Mouse (Mus musculus) CD4-positive naive resting alpha-beta T cell, adult 76 days (primary cell): ENCODE data around the gene Eva1b. TPM values are rescaled to one million over a fixed set of nuclear protein-coding genes. Genes with fewer than 3 reads are reported as not detected.

ENCODE experiments used
- total RNA-seq: library from RNA; stranded (reverse); gene quantifications from one replicate; pipeline ENCODE4 v1.2.4, GENCODE M21; 2023

The Eva1b gene
- 13.0 TPM for total RNA-seq

GRCm38 (mm10) chr4:126147533-126148160 lies at the start of gene Eva1b:
Gene Eva1b, plus strand, starts transcription at chr4:126147744.

GRCm38 (mm10) chr4:126103590-126104068 lies 43.9 kb upstream of the Eva1b start, which contains the start of gene Stk40:
Gene Stk40, plus strand, starts transcription at chr4:126103957.

DNA sequence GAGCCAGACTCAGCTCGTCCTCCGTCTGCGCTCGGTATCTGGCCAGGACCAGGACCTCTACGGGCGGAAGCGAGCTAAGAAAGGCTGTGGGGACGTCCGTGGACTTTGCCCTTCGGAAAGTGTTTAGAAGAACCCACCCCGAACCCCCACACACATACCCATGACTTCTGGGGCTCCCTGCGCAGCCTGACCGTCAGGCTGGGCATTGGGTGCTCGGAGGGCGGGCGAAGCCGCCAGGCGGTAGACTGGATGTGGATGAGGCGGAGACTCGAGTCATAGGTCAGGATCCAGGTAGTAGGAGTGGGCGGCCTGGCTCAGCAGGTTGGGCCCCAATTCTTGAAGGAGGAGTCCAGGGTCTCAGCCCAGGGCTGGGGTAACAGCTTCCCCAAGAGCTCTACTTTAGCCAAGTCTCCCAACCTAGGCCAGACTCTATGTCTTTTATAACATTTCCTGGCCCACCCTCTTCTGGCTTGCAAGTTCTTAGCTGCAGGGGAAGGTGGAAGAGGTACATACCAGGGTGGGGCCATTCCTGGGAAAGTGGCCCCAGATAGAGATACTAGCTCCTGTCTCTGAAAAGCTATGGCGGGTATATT lies 15.6 kb downstream of the Eva1b start, which contains the start of gene Sh3d21:
Gene Sh3d21, minus strand, starts transcription at position 425 of the 593 bp plus-strand sequence.

Other genes starting within 250 kb of the Eva1b start
- 4.3 TPM for gene Csf3r, start 123.2 kb upstream of the Eva1b start, total RNA-seq
- 50.0 TPM for gene Mrps15, start 100.8 kb upstream of the Eva1b start, total RNA-seq
- gene Oscp1, start 89.2 kb upstream of the Eva1b start, total RNA-seq = 0.56 TPM
- 11.0 TPM for gene Lsm10, start 51.1 kb upstream of the Eva1b start, total RNA-seq
- gene Stk40, start 43.8 kb upstream of the Eva1b start, total RNA-seq = 29.0 TPM
- gene Sh3d21, start 15.7 kb downstream of the Eva1b start, total RNA-seq = 1.3 TPM
- gene Thrap3, start 55.0 kb downstream of the Eva1b start, total RNA-seq = 708 TPM
- gene Map7d1, start 108.6 kb downstream of the Eva1b start, total RNA-seq = 51.6 TPM
- gene Trappc3, start 114.6 kb downstream of the Eva1b start, total RNA-seq = 36.0 TPM
- not detected for gene Col8a2, start 139.0 kb downstream of the Eva1b start, total RNA-seq
- 31.7 TPM for gene Adprhl2, start 174.0 kb downstream of the Eva1b start, total RNA-seq
- not detected for gene Tekt2, start 177.9 kb downstream of the Eva1b start, total RNA-seq